Mouse (Mus musculus): ENCODE results near the gene Mapk8ip1. TPM values are rescaled to one million over a fixed set of nuclear protein-coding genes. Genes with fewer than 3 reads are reported as not detected.

The Mapk8ip1 gene
- 23.8 and 27.0 TPM in 2 replicates for polyA plus RNA-seq (2015; fragmentation: Nextera tagmentation; extraction: Ambion mirVana)

DNA sequence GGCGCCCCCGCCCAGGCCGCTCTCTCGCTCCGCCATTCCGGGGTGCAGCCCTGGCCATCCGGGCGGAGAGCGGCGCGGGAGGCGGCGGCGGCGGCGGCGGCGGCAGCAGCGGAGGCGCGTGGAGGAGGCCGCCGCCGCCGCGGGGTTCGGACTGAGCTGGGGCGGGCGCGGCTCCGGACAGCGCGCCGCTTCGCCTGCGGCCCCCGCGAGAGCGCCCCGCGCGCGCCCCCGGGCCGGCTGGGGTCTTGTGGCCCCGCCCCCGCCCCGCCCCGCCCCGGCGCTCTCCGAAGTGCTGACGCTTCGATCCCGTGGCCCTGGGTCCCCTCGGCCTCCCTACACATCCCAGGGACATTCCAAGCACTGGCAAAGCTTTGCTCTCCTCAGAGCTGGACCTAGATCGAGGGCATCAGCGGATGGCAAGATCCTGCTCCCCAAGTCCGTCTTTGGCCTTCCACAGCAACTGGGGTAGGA, at the start of gene Mapk8ip1:
Gene Mapk8ip1 (minus strand): TSS at position 173 of the 471 bp plus-strand sequence.
- peaks cover 14% of the 10 kb centered on the region; the same call in 1 of the 2 replicates for H3K27me3 ChIP-seq
- peaks cover 17% of the 10 kb centered on the region for H3K36me3 ChIP-seq
- no peak within 1 kb of the TSS for H3K27ac ChIP-seq
- H3K4me1 ChIP-seq: peaks cover 11% of the 10 kb centered on the region
- ATAC-seq (ENCODE audit: insufficient number of reproducible peaks, low FRiP score, low TSS enrichment, low read depth): 0 out of 2 replicates have a peak, but pooled peaks have one; percentile 35
- H3K9ac ChIP-seq: peak within 1 kb of the TSS; percentile 47
- H3K4me3 ChIP-seq: peak within 1 kb of the TSS; percentile 60
- H3K4me2 ChIP-seq: peak within 1 kb of the TSS; percentile 94
- 5% methylated on average over 17 of the region's 59 CpGs for WGBS
- H3K9me3 ChIP-seq: no peaks in the 10 kb centered on the region

DNA sequence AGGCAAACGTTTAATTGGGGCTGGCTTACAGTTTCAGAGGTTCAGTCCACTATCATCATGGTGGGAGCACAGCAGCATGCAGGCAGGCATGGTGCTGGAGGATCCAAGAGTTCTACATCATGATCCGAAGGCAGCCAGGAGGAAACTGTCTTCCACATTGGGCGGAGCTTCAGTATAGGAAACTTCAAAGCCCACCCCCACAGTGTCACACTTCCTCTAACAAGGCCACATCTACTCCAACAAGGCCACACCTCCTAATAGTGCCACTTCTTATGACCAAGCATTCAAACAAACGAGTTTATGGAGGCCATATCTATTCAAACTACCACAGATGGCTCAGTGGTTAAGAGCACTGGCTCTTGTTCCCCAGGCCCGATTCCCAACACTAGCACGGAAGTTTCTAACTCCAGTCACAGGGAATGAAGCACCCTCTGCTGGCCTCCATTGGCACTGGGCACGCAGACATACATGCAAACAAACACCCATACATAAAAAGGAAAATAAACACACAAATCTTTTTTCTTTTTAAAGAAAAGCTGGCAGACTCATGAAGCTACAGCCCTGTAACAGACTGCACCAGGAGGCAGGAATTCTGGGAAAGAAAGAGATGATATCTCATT, 46.2 kb upstream of the Mapk8ip1 start:
- Histone ChIP-seq H3K9me3 (no peaks in the 10 kb centered on the region), H3K27me3 (no peaks in the 10 kb centered on the region), H3K9ac (no peak overlapping the region), H3K4me1 (peaks cover 4% of the 10 kb centered on the region; the same call in 1 of the 2 replicates), H3K27ac (no peak overlapping the region), H3K4me2 (no peak overlapping the region), H3K4me3 (no peak overlapping the region), H3K36me3 (peaks cover 2% of the 10 kb centered on the region; the same call in 1 of the 2 replicates)
- WGBS: 63% methylated on average over 7 of the region's 7 CpGs
- no peak for ATAC-seq (ENCODE audit: insufficient number of reproducible peaks, low FRiP score, low TSS enrichment, low read depth)

DNA sequence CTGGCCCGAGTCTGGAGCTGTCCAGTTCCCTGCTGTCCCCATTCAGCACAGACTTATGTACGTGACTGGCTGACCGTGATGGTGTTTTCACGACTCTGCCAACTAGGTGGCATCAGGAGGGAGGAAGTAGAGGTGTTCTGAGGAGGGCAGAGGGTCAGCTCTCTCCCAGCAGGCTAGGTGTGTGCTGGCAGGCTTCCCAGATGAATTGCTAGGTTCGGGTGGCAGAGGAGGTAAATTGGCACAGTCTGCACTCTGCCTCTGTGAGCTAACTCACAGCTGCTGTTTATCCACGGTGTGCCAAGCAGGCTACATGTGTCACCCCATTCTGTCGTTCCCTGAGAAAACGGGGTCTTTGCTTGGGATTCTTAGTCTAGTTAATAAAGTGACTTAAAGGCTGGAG, 45.6 kb upstream of the Mapk8ip1 start:
- Histone ChIP-seq H3K4me1 (peaks cover 4% of the 10 kb centered on the region; the same call in 1 of the 2 replicates), H3K4me2 (no peak overlapping the region), H3K27me3 (no peaks in the 10 kb centered on the region), H3K9me3 (no peaks in the 10 kb centered on the region), H3K36me3 (no peaks in the 10 kb centered on the region), H3K9ac (no peak overlapping the region), H3K4me3 (no peak overlapping the region), H3K27ac (no peak overlapping the region)
- ATAC-seq (ENCODE audit: insufficient number of reproducible peaks, low FRiP score, low TSS enrichment, low read depth): no peak
- 60% methylated on average over 8 of the region's 8 CpGs for WGBS

DNA sequence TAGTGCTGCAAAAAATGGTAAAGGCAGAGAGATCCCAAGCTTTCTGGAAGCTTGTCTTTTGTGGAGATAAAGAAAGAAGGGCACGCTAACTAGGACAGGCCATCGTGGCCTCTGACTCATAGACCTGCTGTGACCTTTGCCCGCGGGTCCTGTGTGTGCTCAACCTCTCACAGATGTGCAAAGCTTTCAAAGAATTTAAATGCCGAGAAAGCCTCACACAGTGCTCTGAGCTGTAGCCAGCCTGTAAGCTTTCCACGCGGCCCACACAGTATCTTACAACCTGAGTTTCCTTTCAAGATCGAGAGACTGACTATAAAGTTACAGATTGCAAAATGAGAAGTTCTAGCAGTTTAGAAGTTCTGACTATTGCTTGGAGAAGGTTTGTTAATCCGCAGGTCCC, 44.8 kb upstream of the Mapk8ip1 start:
- Histone ChIP-seq H3K27me3 (no peaks in the 10 kb centered on the region), H3K27ac (no peak overlapping the region), H3K4me2 (no peak overlapping the region), H3K4me1 (peaks cover 4% of the 10 kb centered on the region; the same call in 1 of the 2 replicates), H3K4me3 (no peak overlapping the region), H3K9ac (no peak overlapping the region), H3K9me3 (no peaks in the 10 kb centered on the region), H3K36me3 (no peaks in the 10 kb centered on the region)
- 46% methylated on average over 9 of the region's 9 CpGs for WGBS
- no peak for ATAC-seq (ENCODE audit: insufficient number of reproducible peaks, low FRiP score, low TSS enrichment, low read depth)

DNA sequence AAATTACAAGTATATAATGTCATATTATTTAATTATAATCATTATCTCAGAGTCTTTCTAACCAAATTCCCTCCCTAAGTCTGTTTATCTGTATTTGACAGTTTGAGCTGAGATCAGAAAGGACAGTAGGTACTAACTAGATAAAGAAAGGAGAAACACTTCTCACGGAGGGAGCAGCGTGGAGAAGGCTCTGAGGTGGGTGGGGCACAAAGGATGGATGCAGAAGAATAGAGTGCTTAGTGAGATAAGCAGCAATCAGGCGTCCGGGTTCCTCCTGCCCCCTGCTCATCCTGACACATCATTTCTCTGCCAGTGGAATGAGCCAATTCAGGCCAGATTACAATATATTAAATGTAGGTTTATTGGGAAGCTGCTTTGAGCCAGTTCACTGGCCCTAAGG, 43.3 kb upstream of the Mapk8ip1 start:
- Histone ChIP-seq H3K27me3 (no peaks in the 10 kb centered on the region), H3K9ac (no peak overlapping the region), H3K27ac (no peak overlapping the region), H3K9me3 (no peaks in the 10 kb centered on the region), H3K4me2 (no peak overlapping the region), H3K4me3 (no peak overlapping the region), H3K36me3 (no peaks in the 10 kb centered on the region), H3K4me1 (peaks cover 4% of the 10 kb centered on the region; the same call in 1 of the 2 replicates)
- 61% methylated on average over 4 of the region's 4 CpGs for WGBS
- no peak for ATAC-seq (ENCODE audit: insufficient number of reproducible peaks, low FRiP score, low TSS enrichment, low read depth)

DNA sequence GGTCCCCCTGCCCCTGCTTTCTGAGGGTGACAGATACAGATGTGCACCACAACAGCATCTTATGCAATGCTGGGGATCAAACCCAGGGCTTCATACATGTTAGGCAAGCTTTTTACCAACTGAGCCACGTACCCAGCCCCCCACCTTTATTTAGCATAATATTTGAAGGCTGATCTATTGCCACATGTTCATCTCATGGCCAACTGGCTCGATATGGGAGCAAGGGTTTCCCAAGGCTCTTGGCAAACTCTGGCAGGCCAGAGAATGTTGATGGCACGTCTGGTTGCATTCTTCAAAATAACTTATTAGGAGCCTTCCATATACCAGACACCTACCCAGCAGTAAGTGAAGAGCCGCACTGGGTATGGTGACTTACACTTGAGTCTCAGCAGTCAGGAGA, 42.2 kb upstream of the Mapk8ip1 start:
- Histone ChIP-seq H3K4me2 (no peak overlapping the region), H3K4me3 (no peak overlapping the region), H3K36me3 (no peaks in the 10 kb centered on the region), H3K4me1 (peaks cover 4% of the 10 kb centered on the region; the same call in 1 of the 2 replicates), H3K27me3 (no peaks in the 10 kb centered on the region), H3K27ac (no peak overlapping the region), H3K9me3 (no peaks in the 10 kb centered on the region), H3K9ac (no peak overlapping the region)
- ATAC-seq (ENCODE audit: insufficient number of reproducible peaks, low FRiP score, low TSS enrichment, low read depth): no peak
- 76% methylated on average over 4 of the region's 4 CpGs for WGBS

DNA sequence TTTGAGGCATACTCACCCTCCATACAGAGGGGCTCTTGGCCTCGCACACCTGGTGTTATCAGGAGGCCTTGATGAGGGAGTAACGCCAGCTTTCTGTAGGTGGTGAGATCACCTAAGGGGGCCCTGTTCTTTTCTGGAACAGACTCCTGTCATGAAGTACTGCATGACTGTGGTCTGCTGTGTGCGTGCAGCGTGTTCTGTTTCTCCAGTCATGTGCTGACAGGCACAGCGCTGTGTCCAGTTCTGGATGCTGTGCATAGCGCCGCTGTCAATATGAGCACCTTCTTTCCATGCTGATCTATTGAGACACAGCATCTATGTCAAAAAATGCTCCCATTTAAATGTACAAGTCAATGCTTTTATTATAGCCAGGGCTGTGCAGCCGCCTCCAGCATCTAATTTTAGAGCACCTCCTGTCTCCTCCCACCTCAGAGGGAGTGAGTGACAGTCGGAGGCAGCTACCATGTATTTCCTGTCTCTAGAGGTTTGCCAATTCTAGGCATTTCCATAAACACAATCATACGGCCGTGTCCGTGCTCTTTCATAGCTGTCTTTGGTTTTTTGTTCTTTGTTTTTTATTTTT, 41.4 kb upstream of the Mapk8ip1 start:
- Histone ChIP-seq H3K27me3 (no peaks in the 10 kb centered on the region), H3K9me3 (no peaks in the 10 kb centered on the region), H3K4me2 (no peak overlapping the region), H3K4me1 (peaks cover 4% of the 10 kb centered on the region; the same call in 1 of the 2 replicates), H3K4me3 (no peak overlapping the region), H3K36me3 (no peaks in the 10 kb centered on the region), H3K27ac (no peak overlapping the region), H3K9ac (no peak overlapping the region)
- 69% methylated on average over 12 of the region's 12 CpGs for WGBS
- ATAC-seq (ENCODE audit: insufficient number of reproducible peaks, low FRiP score, low TSS enrichment, low read depth): no peak

DNA sequence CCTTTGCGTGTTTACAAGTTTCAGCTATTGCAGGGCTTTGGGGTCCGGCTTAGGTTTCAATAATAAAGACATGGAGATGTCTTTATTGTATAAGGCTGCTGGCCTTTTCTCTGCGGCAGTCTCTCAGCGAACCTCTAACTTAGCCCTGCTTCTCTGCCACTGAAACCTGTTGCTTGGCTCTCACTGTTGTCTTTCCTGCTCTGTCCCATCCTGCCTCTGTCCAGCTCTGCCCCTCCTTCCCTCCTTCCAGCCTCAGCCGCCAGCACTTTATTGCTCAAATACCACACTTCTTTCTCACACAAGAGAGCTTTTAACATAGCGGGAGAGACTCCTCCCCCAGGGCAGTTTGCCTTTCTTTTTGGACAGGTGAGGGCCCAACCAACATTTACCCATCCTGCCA, 39.4 kb upstream of the Mapk8ip1 start:
- 38% methylated on average over 6 of the region's 6 CpGs for whole genome bisulfite sequencing
- Histone ChIP-seq H3K27me3 (no peaks in the 10 kb centered on the region), H3K4me2 (no peak overlapping the region)

DNA sequence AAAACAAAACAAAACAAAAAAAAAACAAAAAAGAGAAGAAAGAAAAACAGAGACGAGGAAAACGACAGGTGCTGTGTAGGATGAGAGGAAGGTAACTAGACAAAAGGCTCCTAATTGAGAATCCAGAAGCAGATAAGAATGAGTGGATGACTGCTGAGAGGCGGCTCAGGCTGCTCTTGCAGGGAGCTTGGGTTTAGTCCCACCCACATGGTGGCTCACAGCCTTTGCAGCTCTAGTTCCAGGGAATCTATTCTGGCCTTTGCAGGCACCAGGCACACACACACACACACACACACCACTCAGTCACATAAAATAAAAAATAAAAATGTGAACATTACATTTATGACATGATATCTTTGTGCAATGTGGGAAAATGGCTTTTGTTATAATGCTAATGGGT, 37.5 kb upstream of the Mapk8ip1 start:
- no peak overlapping the region for H3K4me2 ChIP-seq
- ATAC-seq (ENCODE audit: insufficient number of reproducible peaks, low FRiP score, low TSS enrichment, low read depth): no peak
- H3K9me3 ChIP-seq: no peaks in the 10 kb centered on the region
- H3K4me1 ChIP-seq: peaks cover 5% of the 10 kb centered on the region; the same call in 1 of the 2 replicates
- no peak overlapping the region for H3K9ac ChIP-seq
- no peak overlapping the region for H3K27ac ChIP-seq
- H3K27me3 ChIP-seq: no peaks in the 10 kb centered on the region
- no peaks in the 10 kb centered on the region for H3K36me3 ChIP-seq
- WGBS: 59% methylated on average over 3 of the region's 3 CpGs
- H3K4me3 ChIP-seq: no peak overlapping the region

More for the DNA sequence above, 39.4 kb upstream of the Mapk8ip1 start:
- H3K36me3 ChIP-seq: no peaks in the 10 kb centered on the region
- H3K9me3 ChIP-seq: no peaks in the 10 kb centered on the region
- ATAC-seq (ENCODE audit: insufficient number of reproducible peaks, low FRiP score, low TSS enrichment, low read depth): no peak
- H3K4me3 ChIP-seq: no peak overlapping the region
- H3K27ac ChIP-seq: no peak overlapping the region
- H3K9ac ChIP-seq: no peak overlapping the region
- H3K4me1 ChIP-seq: no peaks in the 10 kb centered on the region

DNA sequence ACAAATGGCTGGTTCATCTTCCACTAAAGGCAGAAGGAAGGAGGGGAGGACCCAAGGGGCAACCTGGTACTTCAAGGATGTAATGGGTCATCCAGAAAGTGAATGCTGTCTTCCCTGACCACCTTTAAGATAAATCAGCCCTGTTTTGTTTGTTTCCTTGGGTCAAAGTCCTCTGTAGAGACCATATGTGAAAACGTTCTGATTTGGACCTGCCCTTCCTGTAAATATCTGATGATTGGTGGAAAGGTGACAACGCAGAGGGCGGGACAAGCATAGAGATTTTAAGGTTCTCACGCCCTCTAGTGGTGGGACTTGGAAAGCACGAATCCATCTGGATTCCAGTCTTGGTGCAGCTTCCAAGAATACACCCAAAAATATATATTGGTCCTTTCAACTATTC, 36.8 kb upstream of the Mapk8ip1 start:
- H3K9ac ChIP-seq: no peak overlapping the region
- H3K36me3 ChIP-seq: no peaks in the 10 kb centered on the region
- H3K9me3 ChIP-seq: no peaks in the 10 kb centered on the region
- H3K4me2 ChIP-seq: peak overlapping the region; percentile 30; the same call in 1 of the 2 replicates
- H3K27me3 ChIP-seq: no peaks in the 10 kb centered on the region
- peaks cover 8% of the 10 kb centered on the region for H3K4me1 ChIP-seq
- no peak overlapping the region for H3K4me3 ChIP-seq
- no peak overlapping the region for H3K27ac ChIP-seq
- WGBS: 1% methylated on average over 5 of the region's 5 CpGs
- no peak for ATAC-seq (ENCODE audit: insufficient number of reproducible peaks, low FRiP score, low TSS enrichment, low read depth)

DNA sequence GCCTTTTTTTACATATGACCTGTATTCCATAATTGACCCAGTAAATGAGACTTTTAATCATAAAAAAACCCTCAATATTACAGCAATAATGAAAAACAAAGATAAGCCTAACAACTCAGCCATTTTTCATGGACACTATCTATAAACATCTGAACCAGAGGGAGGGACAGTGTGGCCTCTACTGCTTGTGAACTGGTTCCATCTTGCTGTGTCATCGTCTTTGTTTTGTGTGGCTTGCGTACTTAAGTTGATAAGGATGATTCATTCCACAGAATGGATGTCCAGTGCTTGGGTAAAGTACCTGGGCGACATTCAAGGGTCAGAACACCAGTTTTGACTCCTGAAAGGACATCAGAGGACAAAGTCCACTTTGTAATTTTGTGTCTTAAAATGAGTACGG, 36.3 kb upstream of the Mapk8ip1 start:
- Histone ChIP-seq H3K27ac (no peak overlapping the region), H3K4me2 (no peak overlapping the region), H3K36me3 (no peaks in the 10 kb centered on the region), H3K9ac (no peak overlapping the region), H3K27me3 (no peaks in the 10 kb centered on the region), H3K4me3 (no peak overlapping the region), H3K9me3 (no peaks in the 10 kb centered on the region), H3K4me1 (peaks cover 13% of the 10 kb centered on the region)
- ATAC-seq (ENCODE audit: insufficient number of reproducible peaks, low FRiP score, low TSS enrichment, low read depth): no peak
- 80% methylated on average over 4 of the region's 4 CpGs for WGBS

DNA sequence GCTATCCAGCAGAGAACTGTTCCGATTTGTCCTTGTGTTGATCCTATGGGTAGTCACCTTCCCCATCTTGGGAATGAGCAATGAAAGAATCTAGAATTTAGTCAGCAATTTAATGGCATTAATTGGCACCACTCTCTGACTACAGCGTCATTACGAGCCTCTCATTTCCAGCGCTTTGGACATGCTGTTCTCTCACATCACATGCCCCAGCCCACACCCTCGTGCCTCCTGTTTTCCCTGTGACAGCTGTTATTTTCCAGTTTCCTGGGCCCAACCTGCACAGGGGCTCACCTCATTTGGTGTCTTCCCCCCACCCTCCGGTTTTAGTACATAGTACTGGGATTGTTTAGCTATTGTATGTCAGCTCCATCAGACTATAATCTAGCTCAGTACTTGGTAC, 34.0 kb upstream of the Mapk8ip1 start:
- H3K27ac ChIP-seq: no peak overlapping the region
- peaks cover 34% of the 10 kb centered on the region for H3K4me1 ChIP-seq
- no peaks in the 10 kb centered on the region for H3K27me3 ChIP-seq
- ATAC-seq (ENCODE audit: insufficient number of reproducible peaks, low FRiP score, low TSS enrichment, low read depth): no peak
- no peak overlapping the region for H3K4me3 ChIP-seq
- H3K9ac ChIP-seq: 0 out of 2 replicates have a peak overlapping the region, but pooled peaks have one; percentile 4
- H3K9me3 ChIP-seq: no peaks in the 10 kb centered on the region
- no peaks in the 10 kb centered on the region for H3K36me3 ChIP-seq
- 42% methylated on average over 6 of the region's 6 CpGs for WGBS
- H3K4me2 ChIP-seq: no peak overlapping the region; the same call in 1 of the 2 replicates

Measured in limb, embryonic 15.5 days (tissue).